Mouse (Mus musculus): ENCODE data around the gene Plpp1.

- TF ChIP-seq MAFK (IDR thresholded peaks at IDR 0.05; ENCODE audit: insufficient read depth, low read depth, low read length) (no peak), ZC3H11A (IDR thresholded peaks at IDR 0.05; ENCODE audit: borderline replicate concordance, low read depth, low read length) (no peak), ZNF384 (IDR thresholded peaks at IDR 0.05; ENCODE audit: low read depth, low read length) (peak; percentile 83), CHD2 (IDR thresholded peaks at IDR 0.05; ENCODE audit: low read depth, low read length) (no peak)
These were observed 811 bp upstream of the Plpp1 start for GRCm38 (mm10) chr13:112799721-112800241.

Data from ES-E14 (cell line).